Mouse (Mus musculus) CH12.LX (cell line): ENCODE data around the gene H2al1e. TPM values are rescaled to one million over a fixed set of nuclear protein-coding genes. Genes with fewer than 3 reads are reported as not detected.
"Not testable (repeated sequence)": the region's sequence is repeated elsewhere in the genome, so short reads cannot be mapped to it uniquely, and the experiment has no call there.

ENCODE experiments used
- DNase-seq: peaks from one replicate; pipeline ENCODE4 v3.0.0-alpha.2; 2013; ENCODE audit errors: extremely low read depth
- H3K27ac ChIP-seq: 2 replicates; pipeline ENCODE4 v1.5.1; 2012; ENCODE audit warnings: low read depth, mild to moderate bottlenecking, control low read depth, moderate library complexity; ENCODE audit not compliant: insufficient read depth
- H3K27me3 ChIP-seq: replicated peaks from 2 replicates; pipeline ENCODE3; 2012; ENCODE audit warnings: inconsistent platforms
- H3K36me3 ChIP-seq, 2 experiments: replicated peaks in 1 of 2; 2 replicates each; pipeline versions ENCODE3 to v1.6.1; 2012; ENCODE audit warnings: inconsistent platforms in 1 of 2, low read length in 1 of 2, mild to moderate bottlenecking in 1 of 2, mixed read lengths in 1 of 2, moderate library complexity in 1 of 2; ENCODE audit not compliant: control insufficient read depth in 1 of 2, insufficient read depth in 1 of 2
- H3K4me1 ChIP-seq, 2 experiments: 2 replicates each; pipeline ENCODE4 v1.6.1; 2012; ENCODE audit warnings: inconsistent platforms in 1 of 2, moderate library complexity in 1 of 2; ENCODE audit not compliant: insufficient read depth in 2 of 2, control insufficient read depth in 1 of 2
- H3K4me2 ChIP-seq: 2 replicates; pipeline ENCODE4 v1.6.1; 2012; ENCODE audit warnings: low read depth, mild to moderate bottlenecking, control low read depth; ENCODE audit not compliant: poor library complexity, insufficient read depth, severe bottlenecking
- H3K4me3 ChIP-seq, 3 experiments: fragments of 150-350 bp in 1 of 3; sonication (generic) in 1 of 3; replicated peaks in 1 of 3; 2 replicates each; pipeline versions ENCODE3 to v1.5.1; 2011 to 2012; ENCODE audit warnings: low read depth in 2 of 3, low read length in 2 of 3, mild to moderate bottlenecking in 2 of 3, moderate library complexity in 2 of 3, control low read depth in 1 of 3, improper control_type of control experiment in 1 of 3, inconsistent platforms in 1 of 3, mixed read lengths in 1 of 3; ENCODE audit not compliant: poor library complexity in 1 of 3
- H3K79me2 ChIP-seq: replicated peaks from 2 replicates; pipeline ENCODE4 v1.6.1; 2012; ENCODE audit warnings: mild to moderate bottlenecking, moderate library complexity; ENCODE audit not compliant: control insufficient read depth, poor library complexity, insufficient read depth, severe bottlenecking; ENCODE audit errors: extremely low read depth
- H3K9ac ChIP-seq: 2 replicates; pipeline ENCODE4 v1.6.1; 2012; ENCODE audit warnings: low read depth, mild to moderate bottlenecking, control low read depth, moderate library complexity; ENCODE audit not compliant: insufficient read depth
- H3K9me3 ChIP-seq: replicated peaks from 2 replicates; pipeline ENCODE3; 2012; ENCODE audit warnings: low read length, inconsistent platforms, mixed read lengths
- BHLHE40 ChIP-seq: IDR thresholded peaks from 2 replicates; pipeline ENCODE4 v1.6.1; 2011; ENCODE audit warnings: mild to moderate bottlenecking, low read depth, low read length, improper control_type of control experiment
- CHD2 ChIP-seq: IDR thresholded peaks from 2 replicates; pipeline ENCODE4 v1.6.1; 2011; ENCODE audit warnings: low read length, improper control_type of control experiment
- E2F4 ChIP-seq: IDR thresholded peaks from 2 replicates; pipeline ENCODE4 v1.6.1; 2011; ENCODE audit warnings: low read depth, low read length, improper control_type of control experiment; ENCODE audit not compliant: insufficient replicate concordance
- ETS1 ChIP-seq: conservative IDR thresholded peaks from 2 replicates; pipeline ENCODE4 v1.6.1; 2012; ENCODE audit warnings: low read depth, mild to moderate bottlenecking, inconsistent platforms, low read length, improper control_type of control experiment, moderate library complexity
- GABPA ChIP-seq: IDR thresholded peaks from 2 replicates; pipeline ENCODE4 v1.6.1; 2012; ENCODE audit warnings: low read depth, low read length, improper control_type of control experiment, inconsistent platforms; ENCODE audit not compliant: insufficient replicate concordance
- IRF4 ChIP-seq: IDR thresholded peaks from 2 replicates; pipeline ENCODE4 v1.6.1; 2014; ENCODE audit warnings: low read depth, mild to moderate bottlenecking, inconsistent platforms, low read length, improper control_type of control experiment
- JUN ChIP-seq: IDR thresholded peaks from 2 replicates; pipeline ENCODE4 v1.6.1; 2011; ENCODE audit warnings: low read depth, mild to moderate bottlenecking, low read length, improper control_type of control experiment, moderate library complexity; ENCODE audit not compliant: insufficient read depth
- KAT2A ChIP-seq: IDR thresholded peaks from 2 replicates; pipeline ENCODE4 v1.6.1; 2012; ENCODE audit warnings: low read length, improper control_type of control experiment, inconsistent platforms; ENCODE audit not compliant: insufficient replicate concordance
- MAFK ChIP-seq: IDR thresholded peaks from 2 replicates; pipeline ENCODE4 v1.6.1; 2011; ENCODE audit warnings: low read length, improper control_type of control experiment; ENCODE audit not compliant: insufficient replicate concordance
- MAX ChIP-seq: IDR thresholded peaks from 2 replicates; pipeline ENCODE4 v1.6.1; 2011; ENCODE audit warnings: low read length, improper control_type of control experiment
- MAZ ChIP-seq: IDR thresholded peaks from 2 replicates; pipeline ENCODE4 v1.6.1; 2012; ENCODE audit warnings: low read depth, mild to moderate bottlenecking, inconsistent platforms, low read length, improper control_type of control experiment, moderate library complexity
- MEF2A ChIP-seq: IDR thresholded peaks from 2 replicates; pipeline ENCODE4 v1.6.1; 2014; ENCODE audit warnings: low read depth, mild to moderate bottlenecking, inconsistent platforms, low read length, improper control_type of control experiment, borderline replicate concordance
- MXI1 ChIP-seq: IDR thresholded peaks from 2 replicates; pipeline ENCODE4 v1.6.1; 2011; ENCODE audit warnings: mild to moderate bottlenecking, low read depth, low read length, improper control_type of control experiment
- MYC ChIP-seq: IDR thresholded peaks from 2 replicates; pipeline ENCODE4 v1.6.1; 2011; ENCODE audit warnings: low read depth, mild to moderate bottlenecking, improper control_type of control experiment, low read length
- NELFE ChIP-seq: IDR thresholded peaks from 2 replicates; pipeline ENCODE4 v1.6.1; 2011; ENCODE audit warnings: low read depth, low read length, improper control_type of control experiment
- NRF1 ChIP-seq: IDR thresholded peaks from 2 replicates; pipeline ENCODE4 v1.6.1; 2014; ENCODE audit warnings: low read depth, mild to moderate bottlenecking, inconsistent platforms, low read length, improper control_type of control experiment, moderate library complexity
- PAX5 ChIP-seq: IDR thresholded peaks from 2 replicates; pipeline ENCODE4 v1.6.1; 2012; ENCODE audit warnings: low read length, inconsistent platforms, mixed read lengths
- POLR2A ChIP-seq: IDR thresholded peaks from 2 replicates; pipeline ENCODE4 v1.6.1; 2011; ENCODE audit warnings: low read depth, mild to moderate bottlenecking, improper control_type of control experiment, low read length
- POLR2AphosphoS2 ChIP-seq: IDR thresholded peaks from 2 replicates; pipeline ENCODE4 v1.6.1; 2011; ENCODE audit warnings: low read depth, low read length, improper control_type of control experiment
- SIN3A ChIP-seq: IDR thresholded peaks from 2 replicates; pipeline ENCODE4 v1.6.1; 2012; ENCODE audit warnings: low read length, improper control_type of control experiment, inconsistent platforms
- SMC3 ChIP-seq: IDR thresholded peaks from 2 replicates; pipeline ENCODE4 v1.6.1; 2011; ENCODE audit warnings: low read depth, low read length, improper control_type of control experiment
- TBP ChIP-seq: conservative IDR thresholded peaks from 2 replicates; pipeline ENCODE4 v1.6.1; 2011; ENCODE audit warnings: low read depth, low read length, improper control_type of control experiment
- USF2 ChIP-seq: conservative IDR thresholded peaks from 2 replicates; pipeline ENCODE4 v1.6.1; 2011; ENCODE audit warnings: low read depth, low read length, improper control_type of control experiment
- ZC3H11A ChIP-seq: IDR thresholded peaks from 2 replicates; pipeline ENCODE4 v1.6.1; 2012; ENCODE audit warnings: low read depth, mild to moderate bottlenecking, inconsistent platforms, low read length, improper control_type of control experiment
- ZMIZ1 ChIP-seq: IDR thresholded peaks from 2 replicates; pipeline ENCODE4 v1.6.1; 2012; ENCODE audit warnings: low read depth, mild to moderate bottlenecking, inconsistent platforms, low read length, improper control_type of control experiment
- dilution Hi-C: fragments of 300-500 bp; cut with MboI; formaldehyde crosslinking; loops from 2 replicates; pipeline ENCODE4 v1.14.3; 2020; ENCODE audit warnings: low sequenced_read_pairs; ENCODE audit not compliant: extremely low pct_unique_long_range_greater_than_20kb, extremely low pct_ligation_motif_present
- in situ Hi-C: fragments of 300-500 bp; cut with MboI; formaldehyde crosslinking; loops from 3 replicates; pipeline ENCODE4 v1.14.3; 2019; ENCODE audit warnings: low sequenced_read_pairs, low pct_ligation_motif_present, low pct_unique_long_range_greater_than_20kb, mixed read lengths
- polyA plus RNA-seq: library from polyadenylated mRNA; unstranded; fragments of >175 nt; gene quantifications from 2 replicates; pipeline ENCODE4 v1.2.1, GENCODE M21; 2012; ENCODE audit warnings: low read depth; ENCODE audit not compliant: insufficient read length
- total RNA-seq, 2 experiments: library from RNA; depleted of rRNA; stranded (reverse); fragments of 300-350 nt in 1 of 2; fragments of >200 nt in 1 of 2; gene quantifications; 2 replicates each; pipeline ENCODE4 v1.2.3; 2012 to 2014

The H2al1e gene
- not detected in 2 replicates for total RNA-seq (2012; rRNA removed)
- not detected in 2 replicates for total RNA-seq (2014; rRNA removed)
- polyA plus RNA-seq: not detected in 2 replicates

GRCm38 (mm10) chrX:11311634-11312033, at the start of gene H2al1e:
Gene H2al1e (plus strand): TSS chrX:11311934.
- in situ Hi-C loops, dilution Hi-C loops, H3K4me3 ChIP-seq, DNase-seq, H3K27me3 ChIP-seq, H3K9ac ChIP-seq, H3K4me1 ChIP-seq, H3K27ac ChIP-seq, H3K9me3 ChIP-seq, H3K79me2 ChIP-seq, H3K36me3 ChIP-seq, H3K4me2 ChIP-seq: not testable (repeated sequence)

GRCm38 (mm10) chrX:11264918-11265317, 46.8 kb upstream of the H2al1e start:
- dilution Hi-C loops: no loop called here
- H3K27ac ChIP-seq: no peak overlapping the region
- no peak for DNase-seq
- no peaks in the 10 kb centered on the region for H3K9me3 ChIP-seq
- H3K9ac ChIP-seq: no peak overlapping the region
- no peak overlapping the region for H3K4me3 ChIP-seq
- no peak for TF ChIP-seq MAFK
- no peak for TF ChIP-seq MXI1
- no peak for TF ChIP-seq NRF1
- TF ChIP-seq POLR2A: no peak
- TF ChIP-seq BHLHE40: no peak
- no peak for TF ChIP-seq TBP
- no peak for TF ChIP-seq KAT2A
- TF ChIP-seq PAX5: no peak
- no peak for TF ChIP-seq E2F4
- TF ChIP-seq NELFE: no peak
- no peak for TF ChIP-seq JUN
- no peak for TF ChIP-seq IRF4
- TF ChIP-seq ZMIZ1: no peak
- in situ Hi-C loops: no loop called here
- H3K27me3 ChIP-seq: no peaks in the 10 kb centered on the region
- H3K36me3 ChIP-seq: no peaks in the 10 kb centered on the region
- peaks cover 0 to 16% of the 10 kb centered on the region in 2 experiments; a peak in 2 of 4 replicates for H3K4me1 ChIP-seq
- H3K79me2 ChIP-seq: no peaks in the 10 kb centered on the region
- H3K4me2 ChIP-seq: no peak overlapping the region

GRCm38 (mm10) chrX:11267791-11268190, 43.9 kb upstream of the H2al1e start:
- no peaks in the 10 kb centered on the region for H3K79me2 ChIP-seq
- TF ChIP-seq USF2: no peak
- no peak for TF ChIP-seq TBP
- TF ChIP-seq ZC3H11A: no peak
- no peak for TF ChIP-seq MEF2A
- no peak for TF ChIP-seq MYC
- no peak for TF ChIP-seq CHD2
- TF ChIP-seq ETS1: no peak
- no peak for TF ChIP-seq JUN
- no peak for TF ChIP-seq MXI1
- TF ChIP-seq POLR2AphosphoS2: no peak
- no peak for TF ChIP-seq ZMIZ1
- no peak for TF ChIP-seq SMC3
- no peak for TF ChIP-seq E2F4
- no peak for TF ChIP-seq BHLHE40
- no peak for TF ChIP-seq MAZ
- no peak for TF ChIP-seq GABPA
- no peak for TF ChIP-seq MAX
- TF ChIP-seq SIN3A: no peak
- TF ChIP-seq POLR2A: no peak
- no peak for TF ChIP-seq NELFE
- no peak overlapping the region for H3K4me2 ChIP-seq
- no peak overlapping the region for H3K4me3 ChIP-seq
- no peaks in the 10 kb centered on the region for H3K27me3 ChIP-seq
- dilution Hi-C loops: no loop called here
- H3K27ac ChIP-seq: no peak overlapping the region
- H3K9me3 ChIP-seq: no peaks in the 10 kb centered on the region
- no peak for DNase-seq
- no peaks in the 10 kb centered on the region for H3K36me3 ChIP-seq
- no peak overlapping the region for H3K9ac ChIP-seq
- H3K4me1 ChIP-seq: peaks cover 0 to 16% of the 10 kb centered on the region in 2 experiments; a peak in 2 of 4 replicates
- in situ Hi-C loops: no loop called here
